Mouse (Mus musculus) G1E (cell line): ENCODE data around the gene Fmo5.

Experiments
- CTCF ChIP-seq: IDR thresholded peaks from 2 replicates; pipeline ENCODE4 v1.5.1; 2012; ENCODE audit warnings: low read depth, low read length, inconsistent platforms, mixed read lengths
- GATA1 ChIP-seq: IDR thresholded peaks from 2 replicates; pipeline ENCODE4 v1.6.1; 2012; ENCODE audit warnings: borderline replicate concordance, low read length, inconsistent platforms, mixed read lengths

- TF ChIP-seq CTCF (no peak), GATA1 (no peak)
Measured at GRCm38 (mm10) chr3:97691443-97692017, 62.9 kb downstream of the Fmo5 start.
